Mouse (Mus musculus) thymus, postnatal 14 days (tissue): ENCODE results near the gene Gm20820.
"Not testable (repeated sequence)": the region's sequence is repeated elsewhere in the genome, so short reads cannot be mapped to it uniquely, and the experiment has no call there.

ENCODE experiments used
- DNase-seq: peaks from one replicate; pipeline ENCODE4 v3.0.0; 2021

Gene Gm20820

GRCm38 (mm10) chrY:86061472-86061871, at the start of gene Gm20820:
Gm20820 (plus strand) TSS chrY:86061772.
- not testable (repeated sequence) for DNase-seq
